Mouse (Mus musculus) hindbrain, embryonic 10.5 days (tissue): Measurements from ENCODE around the gene Rpl18. TPM values are rescaled to one million over a fixed set of nuclear protein-coding genes. Genes with fewer than 3 reads are reported as not detected.
A peak's percentile ranks its signal among the peaks of the same experiment; 100 is the strongest.

Source experiments
- DNase-seq: peaks from one replicate; pipeline ENCODE4 v3.0.0-alpha.2; 2017; ENCODE audit warnings: low spot score
- H3K27ac ChIP-seq: fragments of 300-500 bp; sonication (generic); 2 replicates; pipeline ENCODE4 v1.5.1; 2016; ENCODE audit warnings: mild to moderate bottlenecking, moderate library complexity
- H3K27me3 ChIP-seq: fragments of 300-500 bp; sonication (generic); 2 replicates; pipeline ENCODE4 v1.6.1; 2016; ENCODE audit warnings: mild to moderate bottlenecking; ENCODE audit not compliant: poor library complexity, insufficient read depth, severe bottlenecking
- H3K36me3 ChIP-seq: fragments of 300-500 bp; sonication (generic); 2 replicates; pipeline ENCODE4 v1.6.1; 2016; ENCODE audit warnings: mild to moderate bottlenecking, moderate library complexity
- H3K4me1 ChIP-seq: fragments of 300-500 bp; sonication (generic); replicated peaks from 2 replicates; pipeline ENCODE4 v1.6.1; 2016; ENCODE audit warnings: mild to moderate bottlenecking
- H3K4me3 ChIP-seq: fragments of 300-500 bp; sonication (generic); 2 replicates; pipeline ENCODE4 v1.5.1; 2016; ENCODE audit warnings: mild to moderate bottlenecking, moderate library complexity
- H3K9me3 ChIP-seq: fragments of 300-500 bp; sonication (generic); 2 replicates; pipeline ENCODE4 v1.6.1; 2016; ENCODE audit warnings: mild to moderate bottlenecking, moderate library complexity
- WGBS: fragments of 180-500 bp; shearing (Covaris S2); methylation state at CpG from one replicate; pipeline ENCODE4 v1.1.7; 2016; 5-methylcytosine and 5-hydroxymethylcytosine counted together
- polyA plus RNA-seq: library from polyadenylated mRNA; unstranded; fragments of >200 nt; fragmentation: Nextera tagmentation; extraction: Ambion mirVana; gene quantifications from 2 replicates; pipeline ENCODE4 v1.2.1, GENCODE M21; 2016

Gene Rpl18
- polyA plus RNA-seq, 1 experiment from 2014 or later = 1,010 TPM

DNA sequence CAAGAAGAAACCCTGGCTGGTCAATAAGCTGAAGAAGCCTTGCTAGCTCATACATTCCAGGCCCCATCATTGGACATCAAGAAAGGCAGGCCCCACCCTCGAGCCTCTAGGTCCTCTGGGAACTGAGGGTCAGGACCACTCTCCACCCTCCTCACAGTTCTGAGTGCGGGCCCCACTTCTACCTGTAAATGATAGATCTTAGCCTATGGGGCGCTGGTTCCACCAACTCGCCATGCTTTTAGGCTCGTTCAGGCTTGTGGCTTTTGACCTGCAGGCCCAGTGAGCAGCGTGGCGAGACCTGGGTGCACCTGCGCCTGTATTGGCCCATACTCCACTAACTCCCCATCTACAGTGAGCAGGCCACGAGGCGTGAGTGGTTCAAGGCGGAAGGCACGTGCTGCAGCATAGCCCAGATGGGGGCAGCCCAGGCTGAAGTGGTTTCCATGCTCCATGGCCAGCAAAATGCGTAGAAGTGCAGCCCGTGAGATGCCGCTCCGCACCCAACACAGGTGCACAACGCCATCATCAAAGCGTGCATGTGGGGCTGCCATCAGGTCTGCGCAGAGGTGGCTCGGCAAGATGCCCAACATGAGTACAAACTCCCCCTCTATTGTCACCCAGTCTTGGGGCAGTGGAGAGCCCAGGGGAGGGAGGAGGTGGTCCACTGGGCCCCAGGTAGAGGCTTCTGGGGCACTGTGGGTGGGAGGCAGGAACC, 4.6 kb upstream of the Rpl18 start:
- WGBS = 95% methylated on average over 20 of the region's 20 CpGs
- H3K9me3 ChIP-seq = no peaks in the 10 kb centered on the region
- H3K4me3 ChIP-seq = no peak overlapping the region
- DNase-seq = no peak
- H3K36me3 ChIP-seq = peaks cover 44% of the 10 kb centered on the region
- no peaks in the 10 kb centered on the region for H3K27me3 ChIP-seq
- peaks cover 73% of the 10 kb centered on the region for H3K4me1 ChIP-seq
- H3K27ac ChIP-seq = no peak overlapping the region

GRCm38 (mm10) chr7:45711316-45712021, 3.8 kb upstream of the Rpl18 start:
- H3K27me3 ChIP-seq = no peaks in the 10 kb centered on the region
- peaks cover 73% of the 10 kb centered on the region for H3K4me1 ChIP-seq
- 92% methylated on average over 24 of the region's 24 CpGs for WGBS
- no peaks in the 10 kb centered on the region for H3K9me3 ChIP-seq
- no peak overlapping the region for H3K27ac ChIP-seq
- peaks cover 44% of the 10 kb centered on the region for H3K36me3 ChIP-seq
- no peak for DNase-seq
- H3K4me3 ChIP-seq = 0 out of 2 replicates have a peak overlapping the region, but pooled peaks have one; percentile 5

- Histone ChIP-seq H3K4me3 (0 out of 2 replicates have a peak overlapping the region, but pooled peaks have one; percentile 5), H3K27me3 (no peaks in the 10 kb centered on the region), H3K27ac (no peak overlapping the region), H3K4me1 (peaks cover 73% of the 10 kb centered on the region), H3K9me3 (no peaks in the 10 kb centered on the region), H3K36me3 (peaks cover 44% of the 10 kb centered on the region)
- DNase-seq = no peak
- WGBS = 91% methylated on average over 21 of the region's 21 CpGs
Observed at GRCm38 (mm10) chr7:45712022-45712757, 3.1 kb upstream of the Rpl18 start.

GRCm38 (mm10) chr7:45713396-45713795, 1.9 kb upstream of the Rpl18 start:
- Histone ChIP-seq H3K27me3 (no peaks in the 10 kb centered on the region), H3K4me1 (peaks cover 61% of the 10 kb centered on the region), H3K9me3 (no peaks in the 10 kb centered on the region), H3K36me3 (peaks cover 44% of the 10 kb centered on the region), H3K27ac (no peak overlapping the region), H3K4me3 (no peak overlapping the region)
- 92% methylated on average over 16 of the region's 16 CpGs for WGBS
- no peak for DNase-seq

DNA sequence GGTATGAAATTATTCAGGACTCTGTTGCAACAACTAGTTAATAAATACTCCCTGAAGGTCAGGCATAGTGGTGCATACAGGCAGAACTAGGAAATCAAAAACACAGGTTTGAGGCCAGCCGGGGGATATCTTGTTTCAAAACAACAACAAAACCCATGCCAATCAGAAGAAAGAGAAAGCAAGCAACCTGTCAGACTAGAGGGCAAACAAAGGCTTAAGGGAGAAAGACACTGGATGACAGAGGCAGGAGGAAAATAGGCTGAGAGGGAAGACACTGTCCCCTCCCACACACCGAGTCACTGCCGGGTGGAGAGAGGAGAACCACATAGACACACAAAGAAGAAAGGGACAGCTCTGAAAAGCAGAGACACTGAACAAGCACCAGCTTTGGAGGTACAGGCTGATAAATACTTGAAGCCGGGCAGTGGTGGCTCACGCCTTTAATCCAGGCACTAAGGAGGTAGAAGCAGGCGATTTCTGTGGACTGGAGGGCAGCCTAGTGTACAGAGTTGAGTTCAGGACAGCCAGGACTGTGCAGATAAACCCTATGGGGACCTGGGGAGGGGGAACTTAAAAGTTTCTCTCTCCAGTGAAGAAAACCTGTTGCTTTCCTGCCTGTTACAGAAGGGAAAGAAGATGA, 1.3 kb upstream of the Rpl18 start:
- Histone ChIP-seq H3K9me3 (no peaks in the 10 kb centered on the region), H3K4me1 (peaks cover 60% of the 10 kb centered on the region), H3K36me3 (peaks cover 47% of the 10 kb centered on the region), H3K4me3 (peak overlapping the region; percentile 82), H3K27ac (peak overlapping the region; percentile 88; the same call in 1 of the 2 replicates), H3K27me3 (no peaks in the 10 kb centered on the region)
- no peak for DNase-seq
- WGBS = 78% methylated on average over 6 of the region's 6 CpGs

DNA sequence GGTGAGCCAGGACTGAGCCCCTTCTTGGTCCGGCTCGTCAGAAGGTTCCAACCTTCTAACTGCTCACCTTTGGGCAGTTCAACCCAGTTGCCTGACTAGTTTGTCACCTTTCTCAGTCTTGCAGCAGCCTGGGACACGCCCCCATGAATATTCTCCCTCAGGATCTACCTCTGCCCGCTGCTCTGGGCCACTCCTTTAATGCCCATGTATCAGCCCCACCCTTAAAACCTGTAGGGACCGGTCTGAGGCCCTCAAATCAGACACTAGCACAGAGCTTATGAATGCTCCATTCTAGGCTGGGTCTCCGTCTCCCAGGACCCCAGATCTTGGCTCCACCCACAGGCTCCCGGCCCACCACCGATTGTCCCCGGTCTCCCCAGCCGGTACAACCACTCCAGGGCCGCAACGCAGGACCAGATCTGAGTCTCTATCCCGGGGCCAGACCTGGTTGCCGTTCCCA, 597 bp upstream of the Rpl18 start:
- Histone ChIP-seq H3K36me3 (peaks cover 51% of the 10 kb centered on the region), H3K27me3 (no peaks in the 10 kb centered on the region), H3K4me3 (peak overlapping the region; percentile 82), H3K9me3 (no peaks in the 10 kb centered on the region), H3K27ac (peak overlapping the region; percentile 88), H3K4me1 (peaks cover 60% of the 10 kb centered on the region)
- WGBS = 11% methylated on average over 14 of the region's 14 CpGs
- no peak for DNase-seq

GRCm38 (mm10) chr7:45715741-45716459, 643 bp downstream of the Rpl18 start:
- Histone ChIP-seq H3K4me3 (peak overlapping the region; percentile 82), H3K36me3 (peaks cover 51% of the 10 kb centered on the region), H3K4me1 (peaks cover 57% of the 10 kb centered on the region), H3K27me3 (no peaks in the 10 kb centered on the region), H3K27ac (peak overlapping the region; percentile 88), H3K9me3 (no peaks in the 10 kb centered on the region)
- 86% methylated on average over 19 of the region's 19 CpGs for WGBS
- no peak for DNase-seq

GRCm38 (mm10) chr7:45716460-45716857, 1.2 kb downstream of the Rpl18 start:
- 92% methylated on average over 3 of the region's 3 CpGs for WGBS
- peaks cover 60% of the 10 kb centered on the region for H3K4me1 ChIP-seq
- no peak for DNase-seq
- H3K27me3 ChIP-seq = no peaks in the 10 kb centered on the region
- H3K27ac ChIP-seq = no peak overlapping the region; the same call in 1 of the 2 replicates
- H3K9me3 ChIP-seq = no peaks in the 10 kb centered on the region
- H3K4me3 ChIP-seq = peak overlapping the region; percentile 91
- peaks cover 51% of the 10 kb centered on the region for H3K36me3 ChIP-seq

DNA sequence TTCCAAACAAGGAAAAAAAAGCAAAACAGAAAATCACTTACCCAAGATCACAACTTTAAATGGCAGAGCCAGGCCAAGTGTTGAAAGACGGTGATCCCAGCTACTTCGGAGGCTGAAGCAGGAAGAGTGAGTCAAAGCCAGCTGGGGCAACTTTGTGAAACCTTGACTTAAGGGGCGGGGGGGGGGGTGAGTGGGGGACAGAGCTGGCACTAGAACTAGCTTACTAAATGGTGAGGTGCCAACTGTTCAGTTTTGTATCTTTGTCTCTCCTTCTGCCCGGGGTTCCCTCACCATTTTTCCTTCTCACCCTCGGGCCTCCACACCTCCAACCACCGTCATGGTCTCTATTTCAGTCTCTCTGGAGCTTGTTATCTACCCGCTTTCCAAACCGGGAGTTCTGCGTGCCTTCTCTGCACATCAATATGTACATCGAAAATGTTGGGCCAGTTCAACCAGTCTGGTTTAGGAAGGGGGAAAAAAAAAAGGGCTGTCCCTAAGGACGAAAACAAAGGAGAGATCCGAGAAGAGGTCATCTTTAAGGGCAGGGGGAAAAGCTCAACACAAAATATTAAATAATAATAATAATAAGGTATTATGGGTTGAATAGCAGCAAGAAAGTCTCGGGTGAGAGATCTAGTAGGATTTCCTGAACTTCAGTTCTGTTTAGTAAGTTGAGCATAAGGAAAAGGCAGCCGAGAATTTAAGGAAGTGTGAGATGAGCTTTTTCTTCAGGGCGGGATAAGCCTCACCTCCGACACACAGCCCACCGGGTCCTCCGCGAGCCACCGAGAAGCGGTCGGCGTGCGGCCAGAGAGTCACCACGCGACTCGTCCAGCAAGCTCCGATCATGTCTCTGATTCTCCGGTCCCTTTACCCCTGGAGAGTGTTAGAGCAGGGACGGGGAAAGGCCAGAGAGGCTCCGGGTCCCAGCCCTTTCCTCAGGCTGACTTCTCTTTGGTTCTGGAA, 2.0 kb downstream of the Rpl18 start:
- H3K4me1 ChIP-seq = peaks cover 67% of the 10 kb centered on the region
- H3K36me3 ChIP-seq = peaks cover 51% of the 10 kb centered on the region
- DNase-seq = no peak
- no peaks in the 10 kb centered on the region for H3K27me3 ChIP-seq
- 11% methylated on average over 31 of the region's 31 CpGs for WGBS
- no peaks in the 10 kb centered on the region for H3K9me3 ChIP-seq
- peak overlapping the region; percentile 91 for H3K4me3 ChIP-seq
- H3K27ac ChIP-seq = peak overlapping the region; percentile 98

GRCm38 (mm10) chr7:45717918-45718297, 2.7 kb downstream of the Rpl18 start, which contains the start of gene Sphk2:
Sphk2 (minus strand) TSS chr7:45718002.
- Histone ChIP-seq H3K4me1 (peaks cover 69% of the 10 kb centered on the region), H3K36me3 (peaks cover 51% of the 10 kb centered on the region), H3K27ac (peak within 1 kb of the TSS; percentile 98), H3K9me3 (no peaks in the 10 kb centered on the region), H3K27me3 (no peaks in the 10 kb centered on the region), H3K4me3 (peak within 1 kb of the TSS; percentile 91)
- peak; percentile 99 for DNase-seq
- WGBS = under 1% methylated on average over 41 of the region's 41 CpGs

DNA sequence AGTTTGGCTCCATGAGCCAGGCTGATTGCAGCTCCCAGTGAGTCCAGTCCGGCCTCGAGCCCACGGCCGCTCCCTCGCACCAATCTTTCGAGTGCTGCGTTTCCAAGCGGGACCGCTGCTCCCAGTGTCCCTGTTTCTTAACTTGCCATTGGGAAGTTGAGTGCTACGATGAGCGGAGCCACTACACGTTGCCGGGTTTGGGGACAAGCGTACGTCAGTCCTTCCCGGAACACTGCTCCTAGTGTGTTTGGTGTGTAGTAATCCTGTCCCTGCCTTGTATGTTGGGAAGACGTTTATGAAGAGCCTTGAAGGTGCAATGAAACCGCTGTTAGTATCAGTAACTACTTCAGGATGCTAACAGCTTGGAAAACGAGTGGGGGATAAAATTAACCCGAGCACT, 3.1 kb downstream of the Rpl18 start:
- Histone ChIP-seq H3K4me3 (peak overlapping the region; percentile 91), H3K36me3 (peaks cover 51% of the 10 kb centered on the region), H3K27me3 (no peaks in the 10 kb centered on the region), H3K9me3 (no peaks in the 10 kb centered on the region), H3K27ac (peak overlapping the region; percentile 98), H3K4me1 (peaks cover 66% of the 10 kb centered on the region)
- DNase-seq = no peak
- under 1% methylated on average over 20 of the region's 20 CpGs for WGBS
